Mouse (Mus musculus) CH12.LX (cell line): ENCODE results near the gene Srbd1. TPM values are rescaled to one million over a fixed set of nuclear protein-coding genes. Genes with fewer than 3 reads are reported as not detected.

ENCODE experiments used
- DNase-seq: peaks from one replicate; pipeline ENCODE4 v3.0.0-alpha.2; 2013; ENCODE audit errors: extremely low read depth
- H3K27ac ChIP-seq: 2 replicates; pipeline ENCODE4 v1.5.1; 2012; ENCODE audit warnings: low read depth, mild to moderate bottlenecking, control low read depth, moderate library complexity; ENCODE audit not compliant: insufficient read depth
- H3K27me3 ChIP-seq: replicated peaks from 2 replicates; pipeline ENCODE3; 2012; ENCODE audit warnings: inconsistent platforms
- H3K36me3 ChIP-seq, 2 experiments: replicated peaks in 1 of 2; 2 replicates each; pipeline versions ENCODE3 to v1.6.1; 2012; ENCODE audit warnings: inconsistent platforms in 1 of 2, low read length in 1 of 2, mild to moderate bottlenecking in 1 of 2, mixed read lengths in 1 of 2, moderate library complexity in 1 of 2; ENCODE audit not compliant: control insufficient read depth in 1 of 2, insufficient read depth in 1 of 2
- H3K4me1 ChIP-seq, 2 experiments: 2 replicates each; pipeline ENCODE4 v1.6.1; 2012; ENCODE audit warnings: inconsistent platforms in 1 of 2, moderate library complexity in 1 of 2; ENCODE audit not compliant: insufficient read depth in 2 of 2, control insufficient read depth in 1 of 2
- H3K4me2 ChIP-seq: 2 replicates; pipeline ENCODE4 v1.6.1; 2012; ENCODE audit warnings: low read depth, mild to moderate bottlenecking, control low read depth; ENCODE audit not compliant: poor library complexity, insufficient read depth, severe bottlenecking
- H3K4me3 ChIP-seq, 3 experiments: fragments of 150-350 bp in 1 of 3; sonication (generic) in 1 of 3; replicated peaks in 1 of 3; 2 replicates each; pipeline versions ENCODE3 to v1.5.1; 2011 to 2012; ENCODE audit warnings: low read depth in 2 of 3, low read length in 2 of 3, mild to moderate bottlenecking in 2 of 3, moderate library complexity in 2 of 3, control low read depth in 1 of 3, improper control_type of control experiment in 1 of 3, inconsistent platforms in 1 of 3, mixed read lengths in 1 of 3; ENCODE audit not compliant: poor library complexity in 1 of 3
- H3K79me2 ChIP-seq: replicated peaks from 2 replicates; pipeline ENCODE4 v1.6.1; 2012; ENCODE audit warnings: mild to moderate bottlenecking, moderate library complexity; ENCODE audit not compliant: control insufficient read depth, poor library complexity, insufficient read depth, severe bottlenecking; ENCODE audit errors: extremely low read depth
- H3K9ac ChIP-seq: 2 replicates; pipeline ENCODE4 v1.6.1; 2012; ENCODE audit warnings: low read depth, mild to moderate bottlenecking, control low read depth, moderate library complexity; ENCODE audit not compliant: insufficient read depth
- H3K9me3 ChIP-seq: replicated peaks from 2 replicates; pipeline ENCODE3; 2012; ENCODE audit warnings: low read length, inconsistent platforms, mixed read lengths
- CHD1 ChIP-seq: IDR thresholded peaks from 2 replicates; pipeline ENCODE4 v1.6.1; 2012; ENCODE audit warnings: low read depth, low read length, improper control_type of control experiment, inconsistent platforms
- E2F4 ChIP-seq: IDR thresholded peaks from 2 replicates; pipeline ENCODE4 v1.6.1; 2011; ENCODE audit warnings: low read depth, low read length, improper control_type of control experiment; ENCODE audit not compliant: insufficient replicate concordance
- EP300 ChIP-seq: IDR thresholded peaks from 2 replicates; pipeline ENCODE4 v1.6.1; 2011; ENCODE audit warnings: low read length, improper control_type of control experiment
- ETS1 ChIP-seq: conservative IDR thresholded peaks from 2 replicates; pipeline ENCODE4 v1.6.1; 2012; ENCODE audit warnings: low read depth, mild to moderate bottlenecking, inconsistent platforms, low read length, improper control_type of control experiment, moderate library complexity
- GABPA ChIP-seq: IDR thresholded peaks from 2 replicates; pipeline ENCODE4 v1.6.1; 2012; ENCODE audit warnings: low read depth, low read length, improper control_type of control experiment, inconsistent platforms; ENCODE audit not compliant: insufficient replicate concordance
- HCFC1 ChIP-seq: IDR thresholded peaks from 2 replicates; pipeline ENCODE4 v1.6.1; 2012; ENCODE audit warnings: low read depth, mild to moderate bottlenecking, inconsistent platforms, low read length, improper control_type of control experiment
- IRF4 ChIP-seq: IDR thresholded peaks from 2 replicates; pipeline ENCODE4 v1.6.1; 2014; ENCODE audit warnings: low read depth, mild to moderate bottlenecking, inconsistent platforms, low read length, improper control_type of control experiment
- JUN ChIP-seq: IDR thresholded peaks from 2 replicates; pipeline ENCODE4 v1.6.1; 2011; ENCODE audit warnings: low read depth, mild to moderate bottlenecking, low read length, improper control_type of control experiment, moderate library complexity; ENCODE audit not compliant: insufficient read depth
- JUND ChIP-seq: conservative IDR thresholded peaks from 2 replicates; pipeline ENCODE4 v1.6.1; 2011; ENCODE audit warnings: low read depth, low read length, improper control_type of control experiment
- MAFK ChIP-seq: IDR thresholded peaks from 2 replicates; pipeline ENCODE4 v1.6.1; 2011; ENCODE audit warnings: low read length, improper control_type of control experiment; ENCODE audit not compliant: insufficient replicate concordance
- MAX ChIP-seq: IDR thresholded peaks from 2 replicates; pipeline ENCODE4 v1.6.1; 2011; ENCODE audit warnings: low read length, improper control_type of control experiment
- MAZ ChIP-seq: IDR thresholded peaks from 2 replicates; pipeline ENCODE4 v1.6.1; 2012; ENCODE audit warnings: low read depth, mild to moderate bottlenecking, inconsistent platforms, low read length, improper control_type of control experiment, moderate library complexity
- MEF2A ChIP-seq: IDR thresholded peaks from 2 replicates; pipeline ENCODE4 v1.6.1; 2014; ENCODE audit warnings: low read depth, mild to moderate bottlenecking, inconsistent platforms, low read length, improper control_type of control experiment, borderline replicate concordance
- MYC ChIP-seq: IDR thresholded peaks from 2 replicates; pipeline ENCODE4 v1.6.1; 2011; ENCODE audit warnings: low read depth, mild to moderate bottlenecking, improper control_type of control experiment, low read length
- NRF1 ChIP-seq: IDR thresholded peaks from 2 replicates; pipeline ENCODE4 v1.6.1; 2014; ENCODE audit warnings: low read depth, mild to moderate bottlenecking, inconsistent platforms, low read length, improper control_type of control experiment, moderate library complexity
- PAX5 ChIP-seq: IDR thresholded peaks from 2 replicates; pipeline ENCODE4 v1.6.1; 2012; ENCODE audit warnings: low read length, inconsistent platforms, mixed read lengths
- POLR2AphosphoS2 ChIP-seq: IDR thresholded peaks from 2 replicates; pipeline ENCODE4 v1.6.1; 2011; ENCODE audit warnings: low read depth, low read length, improper control_type of control experiment
- RAD21 ChIP-seq: IDR thresholded peaks from 2 replicates; pipeline ENCODE4 v1.6.1; 2011; ENCODE audit warnings: low read depth, mild to moderate bottlenecking, low read length, improper control_type of control experiment, moderate library complexity
- RCOR1 ChIP-seq: conservative IDR thresholded peaks from 2 replicates; pipeline ENCODE4 v1.6.1; 2012; ENCODE audit warnings: low read depth, mild to moderate bottlenecking, inconsistent platforms, low read length, improper control_type of control experiment
- SIN3A ChIP-seq: IDR thresholded peaks from 2 replicates; pipeline ENCODE4 v1.6.1; 2012; ENCODE audit warnings: low read length, improper control_type of control experiment, inconsistent platforms
- SMC3 ChIP-seq: IDR thresholded peaks from 2 replicates; pipeline ENCODE4 v1.6.1; 2011; ENCODE audit warnings: low read depth, low read length, improper control_type of control experiment
- TBP ChIP-seq: conservative IDR thresholded peaks from 2 replicates; pipeline ENCODE4 v1.6.1; 2011; ENCODE audit warnings: low read depth, low read length, improper control_type of control experiment
- UBTF ChIP-seq: IDR thresholded peaks from 2 replicates; pipeline ENCODE4 v1.6.1; 2012; ENCODE audit warnings: low read depth, mild to moderate bottlenecking, inconsistent platforms, low read length, improper control_type of control experiment, moderate library complexity
- USF1 ChIP-seq: IDR thresholded peaks from 2 replicates; pipeline ENCODE4 v1.6.1; 2014; ENCODE audit warnings: low read depth, mild to moderate bottlenecking, inconsistent platforms, low read length, improper control_type of control experiment
- ZC3H11A ChIP-seq: IDR thresholded peaks from 2 replicates; pipeline ENCODE4 v1.6.1; 2012; ENCODE audit warnings: low read depth, mild to moderate bottlenecking, inconsistent platforms, low read length, improper control_type of control experiment
- ZMIZ1 ChIP-seq: IDR thresholded peaks from 2 replicates; pipeline ENCODE4 v1.6.1; 2012; ENCODE audit warnings: low read depth, mild to moderate bottlenecking, inconsistent platforms, low read length, improper control_type of control experiment
- ZNF384 ChIP-seq: IDR thresholded peaks from 2 replicates; pipeline ENCODE4 v1.6.1; 2012; ENCODE audit warnings: low read depth, low read length, improper control_type of control experiment, inconsistent platforms
- dilution Hi-C: fragments of 300-500 bp; cut with MboI; formaldehyde crosslinking; loops from 2 replicates; pipeline ENCODE4 v1.14.3; 2020; ENCODE audit warnings: low sequenced_read_pairs; ENCODE audit not compliant: extremely low pct_unique_long_range_greater_than_20kb, extremely low pct_ligation_motif_present
- in situ Hi-C: fragments of 300-500 bp; cut with MboI; formaldehyde crosslinking; loops from 3 replicates; pipeline ENCODE4 v1.14.3; 2019; ENCODE audit warnings: low sequenced_read_pairs, low pct_ligation_motif_present, low pct_unique_long_range_greater_than_20kb, mixed read lengths
- polyA plus RNA-seq: library from polyadenylated mRNA; unstranded; fragments of >175 nt; gene quantifications from 2 replicates; pipeline ENCODE4 v1.2.1, GENCODE M21; 2012; ENCODE audit warnings: low read depth; ENCODE audit not compliant: insufficient read length
- total RNA-seq, 2 experiments: library from RNA; depleted of rRNA; stranded (reverse); fragments of 300-350 nt in 1 of 2; fragments of >200 nt in 1 of 2; gene quantifications; 2 replicates each; pipeline ENCODE4 v1.2.3; 2012 to 2014

Gene Srbd1
- total and polyA plus RNA-seq, 3 experiments = 21.5 to 34.5 (median 24.8) TPM

DNA sequence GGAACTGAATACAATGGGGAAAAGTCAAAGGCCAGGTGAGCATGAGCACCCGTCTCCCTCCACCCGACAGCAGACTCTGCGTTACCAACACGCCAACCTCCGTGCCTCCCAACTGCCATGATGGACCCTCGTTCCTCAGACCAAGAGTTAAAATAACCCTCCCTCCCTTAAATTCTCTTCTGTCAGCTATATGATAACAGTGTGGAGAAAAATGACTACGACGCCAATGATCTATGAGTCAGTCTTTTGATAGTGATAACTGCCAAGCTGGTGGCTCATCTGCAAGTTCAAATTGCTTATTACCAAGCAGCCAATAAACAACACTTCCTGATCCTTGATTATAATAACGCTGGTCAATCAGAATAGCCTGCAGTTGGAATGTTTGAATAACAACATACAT is 57.1 kb downstream of the Srbd1 start:
- dilution Hi-C loops = no loop called here
- H3K27ac ChIP-seq = no peak overlapping the region
- H3K36me3 ChIP-seq = peaks cover 17 to 67% of the 10 kb centered on the region in 2 experiments
- TF ChIP-seq RCOR1 = no peak
- TF ChIP-seq ZC3H11A = no peak
- TF ChIP-seq IRF4 = no peak
- no peak for TF ChIP-seq JUND
- no peak for TF ChIP-seq USF1
- no peak for TF ChIP-seq MAZ
- TF ChIP-seq SMC3 = no peak
- TF ChIP-seq ZNF384 = no peak
- no peak for TF ChIP-seq E2F4
- TF ChIP-seq PAX5 = no peak
- TF ChIP-seq SIN3A = no peak
- TF ChIP-seq, all 38 proteins: peak for 0
- H3K4me1 ChIP-seq = peaks cover 0 to 2% of the 10 kb centered on the region in 2 experiments; a peak in 1 of 4 replicates
- no peaks in the 10 kb centered on the region for H3K27me3 ChIP-seq
- no peak overlapping the region for H3K9ac ChIP-seq
- H3K79me2 ChIP-seq = no peaks in the 10 kb centered on the region
- H3K4me3 ChIP-seq = no peak overlapping the region
- in situ Hi-C loops = no loop called here
- H3K4me2 ChIP-seq = no peak overlapping the region
- no peak for DNase-seq
- no peaks in the 10 kb centered on the region for H3K9me3 ChIP-seq

DNA sequence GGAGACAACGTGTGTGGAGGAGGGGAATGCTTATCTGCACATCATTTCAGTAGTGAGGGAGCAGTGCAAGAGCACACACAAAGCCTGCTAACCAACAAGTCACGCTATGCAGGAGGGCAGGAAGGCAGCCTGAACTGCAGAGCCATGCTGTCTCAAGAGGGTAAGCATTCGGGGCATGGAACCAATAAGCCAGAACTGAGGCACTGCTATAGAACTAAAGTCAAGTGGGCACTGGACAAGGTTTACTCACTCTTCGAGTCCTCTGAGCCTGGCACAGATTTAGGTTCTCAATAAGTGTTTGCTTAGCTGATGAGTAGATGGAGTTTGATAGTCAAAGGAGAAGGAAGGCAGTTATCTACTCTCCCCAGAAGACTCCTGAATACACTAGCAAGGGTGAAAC is 58.8 kb downstream of the Srbd1 start:
- DNase-seq = no peak
- in situ Hi-C loops = no loop called here
- no peak overlapping the region for H3K9ac ChIP-seq

DNA sequence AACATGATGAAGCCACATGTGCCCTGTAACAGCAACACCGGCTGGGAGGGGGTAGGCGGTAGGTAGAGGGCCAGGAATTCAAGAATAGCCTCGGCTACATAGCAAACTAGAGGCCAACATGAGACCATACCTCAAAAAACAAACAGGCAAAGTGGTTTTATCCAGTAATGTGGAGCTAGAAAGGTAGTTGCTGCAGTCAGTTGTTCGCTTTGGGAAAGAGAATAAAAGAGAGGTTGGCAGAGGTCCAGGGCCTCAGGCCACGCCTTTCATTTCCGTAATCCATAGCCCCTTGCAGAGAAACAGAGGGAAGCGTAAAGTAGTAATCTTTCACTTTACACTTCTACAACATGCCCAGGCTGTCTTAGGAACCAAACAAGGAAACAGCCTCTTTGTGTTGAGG is 61.8 kb downstream of the Srbd1 start:
- H3K36me3 ChIP-seq = peaks cover 15 to 60% of the 10 kb centered on the region in 2 experiments
- TF ChIP-seq POLR2AphosphoS2 = no peak
- TF ChIP-seq NRF1 = no peak
- TF ChIP-seq HCFC1 = no peak
- TF ChIP-seq UBTF = no peak
- no peak for TF ChIP-seq ETS1
- TF ChIP-seq MEF2A = no peak
- TF ChIP-seq TBP = no peak
- TF ChIP-seq ZNF384 = no peak
- TF ChIP-seq GABPA = no peak
- TF ChIP-seq MAX = no peak
- no peak for TF ChIP-seq ZC3H11A
- TF ChIP-seq MYC = no peak
- no peak for TF ChIP-seq SMC3
- no peak for TF ChIP-seq IRF4
- no peak for TF ChIP-seq CHD1
- no peak for TF ChIP-seq ZMIZ1

More for the DNA sequence above, 58.8 kb downstream of the Srbd1 start:
- Histone ChIP-seq H3K27me3 (no peaks in the 10 kb centered on the region), H3K9me3 (no peaks in the 10 kb centered on the region), H3K36me3 (peaks cover 15 to 59% of the 10 kb centered on the region in 2 experiments), H3K4me1 (peaks cover 0 to 3% of the 10 kb centered on the region in 2 experiments; a peak in 1 of 4 replicates), H3K27ac (no peak overlapping the region), H3K4me2 (no peak overlapping the region), H3K79me2 (no peaks in the 10 kb centered on the region), H3K4me3 (no peak overlapping the region)
- TF ChIP-seq E2F4 (no peak), EP300 (no peak), RAD21 (no peak), JUN (no peak), GABPA (no peak), ZMIZ1 (no peak), ETS1 (no peak), POLR2AphosphoS2 (no peak), RCOR1 (no peak), MAFK (no peak), MAZ (no peak)
- dilution Hi-C loops = no loop called here

More for the DNA sequence above, 61.8 kb downstream of the Srbd1 start:
- dilution Hi-C loops = no loop called here
- no peak overlapping the region for H3K27ac ChIP-seq
- peaks cover under 1 to 4% of the 10 kb centered on the region in 2 experiments; a peak in 2 of 4 replicates for H3K4me1 ChIP-seq
- no peaks in the 10 kb centered on the region for H3K79me2 ChIP-seq
- no peak overlapping the region for H3K4me3 ChIP-seq
- H3K27me3 ChIP-seq = no peaks in the 10 kb centered on the region
- no peak overlapping the region for H3K4me2 ChIP-seq
- DNase-seq = no peak
- in situ Hi-C loops = no loop called here
- no peaks in the 10 kb centered on the region for H3K9me3 ChIP-seq
- no peak overlapping the region for H3K9ac ChIP-seq
